Mouse (Mus musculus) cerebellum, adult 8-10 months (tissue): ENCODE measurements around the gene Myof.

Source experiments
- DNase-seq: peaks from one replicate; pipeline ENCODE4 v3.0.0; 2022

The Myof gene

GRCm38 (mm10) chr19:38043281-38043981 is at the start of gene Myof:
Gene Myof, minus strand, starts transcription at chr19:38043577.
- DNase-seq, result no peak

GRCm38 (mm10) chr19:38091512-38091985 is 48.2 kb upstream of the Myof start:
- DNase-seq, result no peak

DNA sequence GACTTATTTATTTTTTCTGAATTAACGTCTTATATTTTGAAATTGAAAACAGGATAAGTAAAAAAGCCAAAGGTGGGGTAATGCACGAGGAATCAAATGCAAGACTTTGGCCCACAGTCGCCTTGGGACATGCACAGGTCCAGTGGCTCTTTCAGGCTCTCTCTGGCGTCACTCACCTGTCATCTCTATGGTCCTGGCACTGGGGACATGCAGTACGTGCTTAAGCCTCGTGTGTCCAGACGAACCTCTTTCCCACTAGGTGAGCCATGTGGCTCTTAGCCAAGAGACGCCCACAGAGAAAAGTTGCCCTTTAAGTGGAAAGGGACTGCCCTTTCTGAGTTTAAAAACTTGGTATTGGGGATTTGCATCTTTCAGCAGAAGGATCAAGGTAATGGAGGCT is 46.0 kb upstream of the Myof start:
- DNase-seq, result no peak

DNA sequence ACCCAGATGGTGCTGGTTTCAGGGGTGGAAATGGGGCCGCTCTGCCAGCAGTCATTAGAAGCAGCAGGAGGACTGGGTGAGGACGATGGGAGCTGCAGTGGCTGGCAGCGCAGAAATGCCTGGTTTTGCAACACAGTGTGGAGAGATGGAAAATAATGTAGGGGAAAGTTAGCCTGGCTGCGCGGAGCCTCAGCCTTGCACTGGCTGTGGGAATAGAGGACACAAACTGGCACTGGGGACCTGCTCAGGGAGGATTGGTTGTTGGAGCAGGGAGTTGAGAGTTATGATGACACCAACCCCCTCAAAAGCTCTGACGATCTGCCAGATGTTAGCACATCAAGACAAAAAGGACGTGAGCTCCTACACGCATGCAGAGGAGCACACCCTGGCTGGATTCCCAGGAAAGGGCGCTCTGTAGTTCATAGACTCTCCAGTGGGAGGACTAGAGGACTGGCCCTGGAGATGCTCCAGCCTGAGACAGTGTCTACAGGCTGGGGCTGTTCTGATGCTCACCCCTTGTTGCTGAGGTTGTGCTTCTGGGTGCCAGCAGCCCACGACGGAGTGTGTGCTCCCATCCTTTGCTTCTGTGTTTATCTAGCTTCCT is 43.7 kb upstream of the Myof start:
- DNase-seq, result no peak

GRCm38 (mm10) chr19:38085841-38086240 is 42.5 kb upstream of the Myof start:
- no peak for DNase-seq

DNA sequence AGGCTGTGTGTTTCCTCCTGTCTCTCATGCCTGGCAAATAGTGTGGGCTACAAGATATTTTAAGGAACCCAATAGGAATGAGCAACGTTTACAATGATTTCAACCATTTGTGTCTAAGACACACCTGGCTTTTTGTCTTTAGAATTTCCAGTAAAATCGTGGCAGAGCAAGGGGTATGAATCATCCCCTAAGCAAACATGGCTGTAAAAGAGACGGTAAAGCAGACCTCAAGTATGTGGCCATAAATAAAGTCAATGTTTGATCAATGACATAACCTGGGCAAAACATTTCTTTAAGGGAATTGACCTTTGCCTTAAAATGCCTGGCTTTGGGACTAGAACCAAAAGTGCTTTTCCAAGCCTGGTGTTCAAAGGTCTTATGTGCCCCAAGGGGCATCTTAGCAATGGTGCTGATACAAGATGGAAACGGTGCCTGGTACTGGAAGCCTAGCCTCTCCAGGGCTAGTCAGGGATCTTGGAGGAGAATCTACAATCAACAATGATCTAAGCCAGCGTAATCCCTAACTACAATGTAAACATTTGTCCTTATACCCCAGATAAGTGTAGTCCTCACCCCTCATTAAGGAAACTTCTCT is 39.7 kb upstream of the Myof start:
- DNase-seq, result no peak

- no peak for DNase-seq
These were observed 38.0 kb upstream of the Myof start for GRCm38 (mm10) chr19:38081361-38081760.

- no peak for DNase-seq
These were observed 34.6 kb upstream of the Myof start for GRCm38 (mm10) chr19:38077851-38078540.

DNA sequence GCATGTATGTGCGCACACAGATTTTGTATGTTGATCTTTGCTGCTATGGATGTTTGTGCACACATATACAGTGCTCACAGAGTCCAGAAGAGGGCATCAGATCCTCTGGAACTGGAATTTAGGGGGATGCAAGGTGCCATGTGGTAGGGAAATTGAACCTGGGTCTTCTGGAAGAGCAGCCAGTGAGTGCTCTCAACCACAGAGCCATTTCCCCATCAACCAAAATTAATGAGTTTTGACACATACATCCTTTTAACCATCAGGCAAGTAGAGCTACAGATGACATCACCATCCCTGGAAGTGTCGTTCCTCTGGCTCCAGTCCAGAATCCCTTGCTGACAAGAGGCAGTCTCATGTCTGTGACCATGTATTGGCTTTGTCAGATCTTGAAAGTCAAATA is 32.9 kb upstream of the Myof start:
- DNase-seq, result no peak

- no peak for DNase-seq
These were observed 31.7 kb upstream of the Myof start for GRCm38 (mm10) chr19:38075051-38075450.

DNA sequence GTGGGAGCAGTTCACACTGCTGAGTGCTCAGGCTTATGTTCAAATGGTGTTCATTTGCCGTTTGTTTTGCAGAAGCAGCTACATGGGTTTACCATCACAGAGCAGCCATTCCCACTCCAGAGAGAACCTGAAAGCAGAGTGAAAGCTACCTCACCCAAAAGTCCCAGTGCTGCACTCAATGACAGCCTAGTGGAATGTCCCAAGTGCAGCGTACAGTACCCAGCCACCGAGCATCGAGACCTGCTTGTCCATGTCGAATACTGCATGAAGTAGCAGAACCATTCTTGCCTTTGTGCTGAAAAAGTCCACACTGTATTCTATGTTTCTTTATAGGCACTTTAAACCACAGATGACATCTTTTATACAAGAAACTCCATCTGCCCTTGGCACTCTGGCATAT is 29.8 kb upstream of the Myof start:
- DNase-seq, result no peak

DNA sequence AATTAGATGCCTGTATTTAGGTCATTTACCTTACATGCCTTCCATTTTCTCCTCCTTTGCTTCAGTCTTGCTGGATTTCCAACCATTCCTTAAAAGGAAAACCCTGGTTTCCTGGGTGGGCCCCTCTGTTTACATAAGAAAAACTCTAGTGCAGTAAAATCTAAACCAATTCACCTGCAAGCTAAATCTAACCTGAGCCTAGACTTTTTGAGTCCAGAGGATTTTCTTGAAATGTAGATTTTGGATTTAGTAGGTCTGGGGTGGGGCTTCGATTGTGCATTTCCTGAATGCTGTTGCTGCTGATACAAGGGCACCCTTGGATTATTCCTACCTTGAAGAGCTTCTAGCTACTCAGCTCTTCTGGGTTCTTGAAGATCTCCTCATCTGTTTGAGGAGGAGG is 20.7 kb upstream of the Myof start:
- DNase-seq, result no peak

DNA sequence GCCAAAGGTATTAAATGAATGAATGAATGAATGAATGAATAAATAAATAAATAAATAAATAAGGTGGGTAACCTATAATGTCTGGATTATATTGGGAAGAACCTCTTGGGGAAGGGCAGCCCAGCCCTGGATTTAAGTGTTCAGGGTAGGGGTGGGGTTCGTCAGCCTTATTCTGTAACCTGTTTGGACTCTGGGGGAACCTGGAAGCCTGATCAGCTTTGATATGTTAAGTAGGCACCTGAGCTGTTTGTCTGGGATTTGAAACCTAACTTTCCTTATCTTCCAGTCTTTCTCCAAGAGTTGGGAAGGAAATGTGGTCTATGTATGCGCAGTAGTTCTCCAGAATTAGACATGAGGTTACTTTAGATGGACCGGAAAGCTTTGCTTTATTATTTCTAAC is 19.8 kb upstream of the Myof start:
- no peak for DNase-seq

DNA sequence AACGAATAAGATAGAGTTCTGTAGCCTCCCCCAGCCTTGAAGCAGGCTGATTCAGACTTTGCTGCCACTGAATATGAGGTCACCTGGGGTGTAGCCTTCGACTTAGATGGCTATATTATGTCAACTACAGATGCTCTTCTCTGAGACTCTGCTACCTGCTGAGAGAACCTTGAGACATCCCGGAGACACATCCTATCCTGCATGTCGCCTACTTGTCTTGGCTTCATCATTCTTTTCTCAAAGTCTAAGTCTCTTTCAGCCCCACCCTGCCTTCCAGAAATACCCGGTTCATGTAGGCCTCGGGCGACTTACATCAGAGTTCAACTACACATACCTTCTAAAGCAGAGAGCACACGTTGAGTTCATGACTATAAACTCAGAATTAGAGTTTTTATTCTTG is 13.6 kb upstream of the Myof start:
- no peak for DNase-seq

- DNase-seq, result no peak
These were observed 12.9 kb upstream of the Myof start for GRCm38 (mm10) chr19:38056276-38056675.

DNA sequence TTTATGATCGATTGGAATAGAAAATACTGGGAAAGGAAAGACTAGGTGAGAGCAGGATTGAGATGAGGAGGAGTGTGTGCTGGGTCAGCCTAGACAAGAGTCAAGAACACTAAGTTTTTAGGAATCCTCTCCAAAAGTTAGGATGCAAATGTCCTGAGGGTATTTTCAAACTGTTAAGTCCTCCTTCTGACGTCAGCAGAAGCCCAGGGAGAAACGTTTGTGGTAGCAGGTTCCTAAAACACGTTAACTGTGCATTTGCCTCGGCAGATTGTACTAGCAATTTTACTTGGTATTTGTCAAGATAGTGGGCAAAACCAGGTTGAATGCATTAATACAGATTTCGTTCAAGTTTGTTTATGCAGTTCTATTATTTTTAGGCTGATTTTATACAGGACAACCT is 12.4 kb upstream of the Myof start:
- no peak for DNase-seq

- peak; percentile 94 for DNase-seq
These were observed 11.4 kb upstream of the Myof start, which contains the start of gene Cep55 for GRCm38 (mm10) chr19:38054720-38055192. Gene Cep55, plus strand, starts transcription at chr19:38055011.

DNA sequence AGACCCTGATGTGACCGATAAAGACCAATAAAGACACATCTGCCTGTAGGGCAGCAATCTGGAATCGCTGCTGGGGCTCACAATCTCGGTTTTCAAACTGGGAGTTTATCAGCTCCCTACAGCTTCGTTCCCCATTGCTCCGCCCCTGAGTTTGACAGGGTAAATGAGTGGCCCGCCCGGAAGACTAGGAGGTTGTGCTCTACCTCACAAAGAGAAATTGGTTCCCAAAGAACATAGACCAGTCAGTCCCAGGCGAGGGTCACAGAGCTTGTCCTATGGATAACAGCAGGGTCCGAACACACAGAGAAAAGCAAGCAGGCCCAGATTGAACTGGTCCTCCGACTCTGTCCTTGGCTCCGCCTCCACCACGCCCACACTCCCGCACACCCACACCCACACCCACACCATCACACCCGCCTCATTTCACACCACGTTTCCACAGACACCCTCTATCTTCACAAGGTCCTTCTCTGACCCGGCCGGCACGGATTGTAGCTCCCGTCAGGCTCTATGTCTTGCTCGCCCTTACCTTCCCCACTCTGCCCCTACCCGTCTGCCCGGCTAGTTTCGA is 10.9 kb upstream of the Myof start:
- peak; percentile 78 for DNase-seq

DNA sequence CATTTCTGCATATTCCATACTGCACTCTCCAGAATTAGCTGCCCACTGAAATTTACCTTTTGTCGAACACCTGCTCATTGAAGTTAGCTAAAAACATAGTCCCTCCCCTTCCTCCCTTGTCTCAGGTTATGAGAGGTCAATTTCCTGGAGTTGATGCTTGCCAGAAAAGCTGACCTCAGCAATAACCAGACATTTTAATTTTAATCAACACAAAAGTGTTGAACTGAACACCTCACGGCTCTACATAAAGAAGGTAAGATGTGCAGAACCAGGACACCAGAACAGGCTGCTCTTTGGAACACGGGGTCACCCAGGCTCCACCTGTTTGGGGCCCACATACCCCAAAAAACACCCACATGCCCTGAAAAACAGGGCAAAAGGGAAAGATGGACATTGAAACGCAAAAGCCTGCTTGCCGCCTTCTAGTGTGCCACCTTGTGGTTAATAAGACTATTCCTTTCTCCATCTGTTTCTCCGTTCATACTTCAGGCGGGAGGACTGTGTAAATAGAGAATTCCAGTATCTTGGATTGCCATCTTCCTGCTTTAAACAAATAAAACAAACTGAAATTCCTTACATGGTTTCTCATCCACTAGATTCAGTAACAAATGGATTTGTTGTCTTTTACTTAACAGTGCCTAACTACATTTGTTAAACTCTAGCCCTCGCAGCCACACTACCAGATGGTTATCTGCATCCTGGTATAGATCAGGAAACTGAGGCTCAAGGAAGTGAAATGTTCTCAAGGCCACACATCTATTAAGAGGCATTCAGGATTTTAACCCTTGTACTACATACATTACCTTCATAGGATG is 10.1 kb upstream of the Myof start:
- DNase-seq, result peak; percentile 26

- DNase-seq, result no peak
These were observed 6.3 kb upstream of the Myof start for GRCm38 (mm10) chr19:38049686-38050085.

DNA sequence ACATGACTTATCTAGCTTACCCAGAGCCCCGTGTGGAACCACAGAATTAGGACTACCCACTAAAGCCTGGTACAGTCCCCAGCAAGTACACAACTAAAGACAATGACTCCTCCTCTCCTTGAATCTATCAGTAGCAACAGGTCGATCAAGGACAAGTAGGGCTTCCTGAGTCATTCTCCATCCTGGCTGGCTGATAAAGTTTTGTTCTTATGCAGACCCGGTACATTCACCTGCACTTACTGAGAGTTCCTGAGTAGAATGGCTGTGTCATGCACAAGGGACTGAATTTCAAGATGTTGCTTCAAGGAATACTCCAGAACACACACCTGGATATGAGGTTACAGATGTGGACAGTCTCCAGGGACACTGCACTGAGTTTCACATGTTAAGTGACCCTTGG is 1.8 kb upstream of the Myof start:
- no peak for DNase-seq

- no peak for DNase-seq
These were observed 1.1 kb downstream of the Myof start for GRCm38 (mm10) chr19:38042261-38042722.
